Mouse (Mus musculus) hindbrain, embryonic 15.5 days (tissue): ENCODE data around the gene Ubqln4. TPM values are rescaled to one million over a fixed set of nuclear protein-coding genes. Genes with fewer than 3 reads are reported as not detected.

Experiments
- ATAC-seq: fragments of 200-750 bp; cut with Nextera tagmentation; 2 replicates; pipeline ENCODE4 v1.8.0; 2017; ENCODE audit warnings: low read depth, moderate number of reproducible peaks, moderate TSS enrichment; ENCODE audit not compliant: low FRiP score
- H3K27ac ChIP-seq: fragments of 300-500 bp; sonication (generic); replicated peaks from 2 replicates; pipeline ENCODE4 v1.5.1; 2015; ENCODE audit warnings: mild to moderate bottlenecking, inconsistent platforms
- H3K27me3 ChIP-seq: fragments of 300-500 bp; sonication (generic); 2 replicates; pipeline ENCODE4 v1.6.1; 2015; ENCODE audit warnings: control low read depth, inconsistent platforms
- H3K36me3 ChIP-seq: fragments of 300-500 bp; sonication (generic); 2 replicates; pipeline ENCODE4 v1.6.1; 2015; ENCODE audit warnings: control low read depth, inconsistent platforms
- H3K4me1 ChIP-seq: fragments of 300-500 bp; sonication (generic); replicated peaks from 2 replicates; pipeline ENCODE4 v1.6.1; 2015; ENCODE audit warnings: control low read depth, inconsistent platforms
- H3K4me2 ChIP-seq: fragments of 300-500 bp; sonication (generic); 2 replicates; pipeline ENCODE4 v1.6.1; 2015; ENCODE audit warnings: moderate library complexity, mild to moderate bottlenecking, inconsistent platforms
- H3K4me3 ChIP-seq: fragments of 300-500 bp; sonication (generic); 2 replicates; pipeline ENCODE4 v1.5.1; 2015; ENCODE audit warnings: mild to moderate bottlenecking, inconsistent platforms
- H3K9ac ChIP-seq: fragments of 300-500 bp; sonication (generic); 2 replicates; pipeline ENCODE4 v1.6.1; 2015; ENCODE audit warnings: inconsistent platforms
- H3K9me3 ChIP-seq: fragments of 300-500 bp; sonication (generic); 2 replicates; pipeline ENCODE4 v1.6.1; 2016; ENCODE audit warnings: control low read depth, inconsistent platforms
- WGBS: fragments of 180-500 bp; shearing (Covaris S2); methylation state at CpG from one replicate; pipeline ENCODE4 v1.1.7; 2015; 5-methylcytosine and 5-hydroxymethylcytosine counted together
- polyA plus RNA-seq: library from polyadenylated mRNA; unstranded; fragments of >200 nt; fragmentation: Nextera tagmentation; extraction: Ambion mirVana; gene quantifications from 2 replicates; pipeline ENCODE4 v1.2.1, GENCODE M21; 2015

Ubqln4 gene
- polyA plus RNA-seq, 1 experiment from 2014 or later, result 47.7 TPM

- no peak overlapping the region for H3K9ac ChIP-seq
- no peaks in the 10 kb centered on the region for H3K9me3 ChIP-seq
- H3K27ac ChIP-seq, result no peak overlapping the region
- 59% methylated on average over 6 of the region's 6 CpGs for WGBS
- peaks cover 33% of the 10 kb centered on the region for H3K36me3 ChIP-seq
- ATAC-seq, result no peak
- no peaks in the 10 kb centered on the region for H3K27me3 ChIP-seq
- peak overlapping the region; percentile 90 for H3K4me2 ChIP-seq
- H3K4me1 ChIP-seq, result peaks cover 80% of the 10 kb centered on the region
- H3K4me3 ChIP-seq, result no peak overlapping the region
These were observed 16.4 kb upstream of the Ubqln4 start for GRCm38 (mm10) chr3:88537146-88537545.

DNA sequence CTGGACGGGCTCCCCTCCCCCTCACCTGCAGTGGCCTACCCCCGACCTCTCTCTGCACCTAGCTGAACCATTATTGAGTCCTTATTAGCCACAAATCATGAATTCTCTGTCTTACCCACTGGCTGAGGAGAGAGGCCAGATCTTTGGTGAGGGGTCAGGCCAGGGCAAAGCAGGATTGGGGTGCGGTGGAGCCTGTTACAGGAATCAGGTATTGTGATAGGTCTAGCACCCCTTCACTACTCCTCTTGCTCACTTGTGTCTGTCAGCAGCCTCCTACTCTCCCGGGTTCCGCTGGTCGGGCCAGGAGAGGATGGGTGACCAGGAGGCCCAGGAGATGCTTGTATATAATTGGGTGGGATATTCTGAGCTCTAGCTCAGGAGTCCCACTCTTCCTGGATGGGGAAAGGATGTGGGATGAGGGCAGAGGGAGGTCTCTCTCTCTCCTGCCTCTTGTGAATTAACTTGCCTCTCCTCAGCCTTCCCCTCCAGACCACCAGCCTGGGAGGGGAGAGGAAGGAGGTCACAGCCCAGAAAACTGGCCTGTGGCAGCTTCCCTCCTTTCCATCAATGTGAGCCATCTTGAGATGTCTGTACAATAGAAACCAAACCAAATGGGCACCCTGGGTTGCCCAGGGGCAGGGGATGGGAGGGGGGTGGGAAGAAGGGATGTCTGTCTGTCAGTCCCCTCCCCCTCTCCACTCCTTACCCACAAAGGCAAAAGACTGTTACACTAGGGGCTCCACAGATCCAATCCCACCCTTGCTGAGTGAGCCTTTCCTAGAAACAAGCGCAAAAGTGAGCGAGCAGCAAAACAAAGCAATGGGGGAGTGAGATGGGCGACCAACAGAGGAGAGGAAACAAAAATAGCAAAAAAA lies 15.1 kb upstream of the Ubqln4 start:
- peaks cover 83% of the 10 kb centered on the region for H3K4me1 ChIP-seq

DNA sequence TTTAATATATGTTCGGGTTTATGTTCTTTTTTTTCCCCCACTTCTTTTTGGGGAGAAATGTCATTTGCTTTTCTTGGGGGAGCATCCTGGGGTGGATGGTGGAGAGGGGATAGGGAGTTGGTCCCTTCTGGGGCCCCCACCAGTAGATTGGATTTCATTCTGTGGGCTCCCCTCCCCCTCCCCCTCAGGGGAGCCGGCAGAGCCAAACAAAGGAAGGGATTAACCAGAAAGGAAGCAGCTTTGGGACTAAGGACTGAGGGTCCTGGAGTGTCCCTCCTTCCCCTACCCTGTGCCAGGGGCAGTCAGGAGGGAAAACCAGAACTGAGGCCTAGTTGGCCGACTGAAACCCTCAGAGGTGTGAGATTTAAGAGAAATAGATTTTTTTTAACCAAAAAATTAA lies 14.2 kb upstream of the Ubqln4 start:
- Histone ChIP-seq H3K27me3 (no peaks in the 10 kb centered on the region), H3K4me3 (no peak overlapping the region), H3K36me3 (peaks cover 33% of the 10 kb centered on the region), H3K9me3 (no peaks in the 10 kb centered on the region), H3K4me2 (no peak overlapping the region), H3K4me1 (peaks cover 76% of the 10 kb centered on the region), H3K9ac (no peak overlapping the region), H3K27ac (peak overlapping the region; percentile 52; the same call in 1 of the 2 replicates)
- WGBS, result 4% methylated on average over 3 of the region's 3 CpGs
- ATAC-seq, result no peak

More for the DNA sequence above, 15.1 kb upstream of the Ubqln4 start:
- ATAC-seq, result no peak
- Histone ChIP-seq H3K27ac (peak overlapping the region; percentile 22; the same call in 1 of the 2 replicates), H3K36me3 (peaks cover 33% of the 10 kb centered on the region), H3K27me3 (no peaks in the 10 kb centered on the region), H3K4me3 (no peak overlapping the region), H3K9me3 (no peaks in the 10 kb centered on the region), H3K9ac (no peak overlapping the region), H3K4me2 (peak overlapping the region; percentile 13)
- WGBS, result 21% methylated on average over 9 of the region's 9 CpGs

- no peak overlapping the region for H3K4me3 ChIP-seq
- peaks cover 69% of the 10 kb centered on the region for H3K4me1 ChIP-seq
- no peaks in the 10 kb centered on the region for H3K9me3 ChIP-seq
- H3K27me3 ChIP-seq, result no peaks in the 10 kb centered on the region
- H3K4me2 ChIP-seq, result no peak overlapping the region
- H3K27ac ChIP-seq, result 0 out of 2 replicates have a peak overlapping the region, but pooled peaks have one; percentile 51
- WGBS, result 59% methylated on average over 5 of the region's 5 CpGs
- no peak for ATAC-seq
- peaks cover 33% of the 10 kb centered on the region for H3K36me3 ChIP-seq
- no peak overlapping the region for H3K9ac ChIP-seq
These were observed 13.5 kb upstream of the Ubqln4 start for GRCm38 (mm10) chr3:88540085-88540484.

GRCm38 (mm10) chr3:88541622-88542401 lies 11.7 kb upstream of the Ubqln4 start:
- 36% methylated on average over 6 of the region's 7 CpGs for WGBS
- ATAC-seq, result peak; percentile 50
- H3K27ac ChIP-seq, result peak overlapping the region; percentile 65
- no peak overlapping the region for H3K4me3 ChIP-seq
- H3K4me1 ChIP-seq, result peaks cover 52% of the 10 kb centered on the region
- no peak overlapping the region for H3K9ac ChIP-seq
- H3K27me3 ChIP-seq, result no peaks in the 10 kb centered on the region
- H3K9me3 ChIP-seq, result no peaks in the 10 kb centered on the region
- H3K4me2 ChIP-seq, result no peak overlapping the region
- H3K36me3 ChIP-seq, result peaks cover 26% of the 10 kb centered on the region

- Histone ChIP-seq H3K9ac (no peak overlapping the region), H3K36me3 (peaks cover 21% of the 10 kb centered on the region), H3K9me3 (no peaks in the 10 kb centered on the region), H3K27me3 (no peaks in the 10 kb centered on the region), H3K4me2 (no peak overlapping the region), H3K4me1 (peaks cover 45% of the 10 kb centered on the region), H3K27ac (peak overlapping the region; percentile 65), H3K4me3 (no peak overlapping the region)
- ATAC-seq, result no peak
- WGBS, result 66% methylated on average over 4 of the region's 4 CpGs
These were observed 11.1 kb upstream of the Ubqln4 start for GRCm38 (mm10) chr3:88542486-88542885.

- no peaks in the 10 kb centered on the region for H3K27me3 ChIP-seq
These were observed 10.4 kb upstream of the Ubqln4 start for GRCm38 (mm10) chr3:88543174-88543573.

GRCm38 (mm10) chr3:88543651-88544410 lies 9.7 kb upstream of the Ubqln4 start:
- ATAC-seq, result no peak
- no peak overlapping the region for H3K4me2 ChIP-seq
- 77% methylated on average over 5 of the region's 5 CpGs for WGBS

More at GRCm38 (mm10) chr3:88543174-88543573, 10.4 kb upstream of the Ubqln4 start:
- no peak overlapping the region for H3K4me2 ChIP-seq
- no peak for ATAC-seq
- H3K36me3 ChIP-seq, result peaks cover 14% of the 10 kb centered on the region
- H3K4me3 ChIP-seq, result no peak overlapping the region
- 87% methylated on average over 8 of the region's 8 CpGs for WGBS
- no peaks in the 10 kb centered on the region for H3K9me3 ChIP-seq
- peaks cover 38% of the 10 kb centered on the region for H3K4me1 ChIP-seq
- no peak overlapping the region for H3K9ac ChIP-seq
- no peak overlapping the region for H3K27ac ChIP-seq

DNA sequence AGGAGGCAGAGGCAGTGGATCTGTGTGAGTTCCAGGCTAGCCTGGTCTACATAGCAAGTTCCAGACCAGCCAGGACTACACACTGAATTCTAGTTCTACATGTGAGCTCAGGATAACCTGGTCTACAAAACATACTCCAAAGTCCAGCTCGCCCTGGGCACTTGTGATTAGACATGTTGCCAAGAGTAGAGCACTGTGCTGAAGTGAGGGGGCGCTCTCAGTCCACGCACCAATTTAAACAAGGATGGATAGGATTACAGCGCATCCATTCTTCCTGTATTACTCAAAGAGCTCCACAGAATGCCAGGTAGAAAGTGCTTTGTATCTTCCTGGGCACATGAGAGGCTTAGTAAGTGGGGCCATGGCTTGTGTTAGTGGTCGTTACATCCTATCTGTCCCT lies 9.0 kb upstream of the Ubqln4 start:
- Histone ChIP-seq H3K27me3 (no peaks in the 10 kb centered on the region), H3K9ac (no peak overlapping the region), H3K4me2 (no peak overlapping the region), H3K4me1 (peaks cover 27% of the 10 kb centered on the region), H3K27ac (no peak overlapping the region), H3K9me3 (no peaks in the 10 kb centered on the region), H3K4me3 (no peak overlapping the region), H3K36me3 (peaks cover 8% of the 10 kb centered on the region)
- no peak for ATAC-seq
- 42% methylated on average over 5 of the region's 5 CpGs for WGBS

More at GRCm38 (mm10) chr3:88543651-88544410, 9.7 kb upstream of the Ubqln4 start:
- H3K9me3 ChIP-seq, result no peaks in the 10 kb centered on the region
- H3K27me3 ChIP-seq, result no peaks in the 10 kb centered on the region
- no peak overlapping the region for H3K9ac ChIP-seq
- H3K4me1 ChIP-seq, result peaks cover 31% of the 10 kb centered on the region
- H3K4me3 ChIP-seq, result no peak overlapping the region
- peaks cover 8% of the 10 kb centered on the region for H3K36me3 ChIP-seq
- H3K27ac ChIP-seq, result no peak overlapping the region

- H3K4me1 ChIP-seq, result peaks cover 24% of the 10 kb centered on the region
- no peak overlapping the region for H3K27ac ChIP-seq
- no peaks in the 10 kb centered on the region for H3K27me3 ChIP-seq
- H3K9me3 ChIP-seq, result no peaks in the 10 kb centered on the region
- no peak overlapping the region for H3K4me3 ChIP-seq
- no peak overlapping the region for H3K4me2 ChIP-seq
- H3K36me3 ChIP-seq, result peaks cover 8% of the 10 kb centered on the region
- WGBS, result 69% methylated on average over 20 of the region's 20 CpGs
- ATAC-seq, result no peak
- no peak overlapping the region for H3K9ac ChIP-seq
These were observed 8.5 kb upstream of the Ubqln4 start for GRCm38 (mm10) chr3:88544955-88545591.

DNA sequence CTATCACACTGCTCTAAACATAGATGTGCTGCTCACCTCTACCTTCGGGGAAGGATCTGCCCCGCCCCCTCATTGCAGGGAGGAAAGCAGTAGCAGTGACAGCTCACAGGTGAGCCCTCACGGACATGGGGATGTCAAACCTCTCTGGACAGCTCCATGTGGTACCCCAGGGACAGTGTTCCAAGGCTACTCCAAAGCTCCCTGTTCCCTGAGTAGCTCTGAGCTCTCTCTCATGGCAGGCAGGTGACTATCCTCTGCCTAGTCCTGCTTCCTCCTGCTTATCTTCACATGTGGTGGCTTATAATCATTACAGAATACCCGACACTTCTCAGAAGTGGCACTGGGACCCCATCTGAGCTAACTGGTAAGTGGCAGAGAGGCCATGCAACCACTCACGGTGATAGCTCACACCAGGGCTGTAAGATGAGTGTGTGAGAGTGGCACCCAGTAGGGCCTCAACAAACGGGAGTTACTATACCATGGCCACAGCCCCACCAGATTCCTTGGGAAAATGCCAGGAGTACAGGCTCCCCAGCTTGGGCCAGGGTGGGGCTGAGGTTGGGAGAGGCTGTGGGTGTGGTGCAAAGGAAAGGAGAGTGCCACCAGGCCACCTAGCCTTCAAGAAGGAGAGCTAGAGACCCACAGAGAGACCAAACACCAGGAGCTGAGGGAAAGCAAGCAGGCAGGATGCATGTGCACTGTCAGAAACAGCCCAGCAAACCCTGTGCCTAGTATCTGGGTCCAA lies 6.7 kb upstream of the Ubqln4 start:
- 84% methylated on average over 6 of the region's 6 CpGs for WGBS
- ATAC-seq, result no peak
- H3K36me3 ChIP-seq, result no peaks in the 10 kb centered on the region

More for the DNA sequence above, 6.7 kb upstream of the Ubqln4 start:
- no peak overlapping the region for H3K9ac ChIP-seq
- peaks cover 13% of the 10 kb centered on the region for H3K4me1 ChIP-seq
- H3K27ac ChIP-seq, result no peak overlapping the region
- no peaks in the 10 kb centered on the region for H3K27me3 ChIP-seq
- no peaks in the 10 kb centered on the region for H3K9me3 ChIP-seq
- H3K4me2 ChIP-seq, result no peak overlapping the region
- H3K4me3 ChIP-seq, result no peak overlapping the region
